Mouse (Mus musculus): ENCODE results near the gene Cacng4.

Gene Cacng4

GRCm38 (mm10) chr11:107714368-107714767 is 80.0 kb downstream of the Cacng4 start:
- DNase-seq = no peak

GRCm38 (mm10) chr11:107710379-107710778 is 84.0 kb downstream of the Cacng4 start:
- DNase-seq = no peak

- DNase-seq = no peak
Observed at GRCm38 (mm10) chr11:107707897-107708610, 86.3 kb downstream of the Cacng4 start.

- DNase-seq = peak; percentile 49 to 59
Observed at GRCm38 (mm10) chr11:107705476-107706074, 88.8 kb downstream of the Cacng4 start.

- DNase-seq = no peak
Observed at GRCm38 (mm10) chr11:107705060-107705459, 89.3 kb downstream of the Cacng4 start.

- DNase-seq = no peak
Observed at GRCm38 (mm10) chr11:107703272-107704134, 90.9 kb downstream of the Cacng4 start.

GRCm38 (mm10) chr11:107699967-107700366 is 94.4 kb downstream of the Cacng4 start:
- DNase-seq = no peak

GRCm38 (mm10) chr11:107693338-107693737 is 101.0 kb downstream of the Cacng4 start:
- no peak for DNase-seq

- no peak for DNase-seq
Observed at GRCm38 (mm10) chr11:107691569-107691968, 102.8 kb downstream of the Cacng4 start.

GRCm38 (mm10) chr11:107688480-107688879 is 105.9 kb downstream of the Cacng4 start:
- no peak for DNase-seq

- no peak for DNase-seq
Observed at GRCm38 (mm10) chr11:107686290-107686689, 108.1 kb downstream of the Cacng4 start.

- DNase-seq = no peak
Observed at GRCm38 (mm10) chr11:107683544-107684465, 110.6 kb downstream of the Cacng4 start.

GRCm38 (mm10) chr11:107682694-107683355 is 111.5 kb downstream of the Cacng4 start:
- DNase-seq = no peak

Data from lung, postnatal 4 days (tissue).